In genomic region chr2:79363920-79364319, GRCm38 (mm10) we compare ENCODE assay signal across 20 mouse cellular contexts.
"Had no signal": no experiment of that assay in that cellular context is flagged by ENCODE, and none has a peak within 500 bp of the region (broad histone marks: within the 10 kb centered on the region; RNA-seq: fewer than 3 reads in every experiment).

No protein-coding gene starts in this region.

- H3K9ac ChIP-seq: liver, embryonic 15.5 days; liver, postnatal 0 days; lung, embryonic 15.5 days; midbrain, embryonic 12.5 days; neural tube, embryonic 12.5 days had no signal

- ATAC-seq: liver, postnatal 0 days; lung, postnatal 0 days; midbrain, embryonic 16.5 days had no signal

- H3K4me3 ChIP-seq: liver, embryonic 15.5 days; lung, embryonic 15.5 days; megakaryocyte, embryonic 14.5 days; midbrain, embryonic 12.5 days; neural tube, embryonic 12.5 days had no signal

- H3K9me3 ChIP-seq: liver, embryonic 15.5 days; lung, embryonic 15.5 days; megakaryocyte, embryonic 14.5 days; midbrain, embryonic 12.5 days; neural tube, embryonic 12.5 days had no signal

- H3K4me1 ChIP-seq: liver, embryonic 15.5 days; lung, embryonic 15.5 days; neural tube, embryonic 12.5 days had no signal

- DNase-seq: liver, postnatal 0 days; lung, adult 2 months; lung, postnatal 14 days; lung, postnatal 36 days; midbrain, embryonic 14.5 days; right cerebral cortex, adult 18-20 months; right cerebral cortex, postnatal 25 days; right cerebral cortex, postnatal 4 days; spleen, adult 18-20 months; thymus, adult 18-20 months; thymus, postnatal 25 days; thymus, postnatal 4 days had no signal

- H3K27me3 ChIP-seq: liver, embryonic 15.5 days; lung, embryonic 15.5 days; midbrain, embryonic 12.5 days; neural tube, embryonic 12.5 days had no signal

- H3K36me3 ChIP-seq: liver, embryonic 15.5 days; lung, embryonic 15.5 days; midbrain, embryonic 12.5 days; neural tube, embryonic 12.5 days had no signal

- H3K27ac ChIP-seq: liver, embryonic 15.5 days; lung, embryonic 15.5 days; macrophage; midbrain, embryonic 12.5 days; neural tube, embryonic 12.5 days had no signal

- H3K4me2 ChIP-seq: liver, embryonic 15.5 days; lung, embryonic 15.5 days; midbrain, embryonic 12.5 days; neural tube, embryonic 12.5 days had no signal
